Mouse (Mus musculus) heart, embryonic 12.5 days (tissue): Measurements from ENCODE around the gene Hist1h4c. TPM values are rescaled to one million over a fixed set of nuclear protein-coding genes. Genes with fewer than 3 reads are reported as not detected.
A peak's percentile ranks its signal among the peaks of the same experiment; 100 is the strongest.

ENCODE experiments used
- ATAC-seq: fragments of 200-750 bp; cut with Nextera tagmentation; 2 replicates; pipeline ENCODE4 v1.8.0; 2017; ENCODE audit warnings: moderate TSS enrichment, moderate library complexity; ENCODE audit not compliant: insufficient number of reproducible peaks, low FRiP score
- H3K27ac ChIP-seq: fragments of 300-500 bp; sonication (generic); 2 replicates; pipeline ENCODE4 v1.5.1; 2016; ENCODE audit warnings: mild to moderate bottlenecking, moderate library complexity; ENCODE audit not compliant: poor library complexity, severe bottlenecking
- H3K27me3 ChIP-seq: fragments of 300-500 bp; sonication (generic); replicated peaks from 2 replicates; pipeline ENCODE4 v1.6.1; 2016; ENCODE audit warnings: mild to moderate bottlenecking, moderate library complexity
- H3K36me3 ChIP-seq: fragments of 300-500 bp; sonication (generic); 2 replicates; pipeline ENCODE4 v1.6.1; 2016; ENCODE audit warnings: mild to moderate bottlenecking, moderate library complexity
- H3K4me1 ChIP-seq: fragments of 300-500 bp; sonication (generic); replicated peaks from 2 replicates; pipeline ENCODE4 v1.6.1; 2016; ENCODE audit warnings: mild to moderate bottlenecking
- H3K4me2 ChIP-seq: fragments of 300-500 bp; sonication (generic); 2 replicates; pipeline ENCODE4 v1.6.1; 2016; ENCODE audit warnings: mild to moderate bottlenecking, moderate library complexity
- H3K4me3 ChIP-seq: fragments of 300-500 bp; sonication (generic); 2 replicates; pipeline ENCODE4 v1.5.1; 2016; ENCODE audit warnings: mild to moderate bottlenecking
- H3K9ac ChIP-seq: fragments of 300-500 bp; sonication (generic); 2 replicates; pipeline ENCODE4 v1.6.1; 2016; ENCODE audit warnings: mild to moderate bottlenecking, moderate library complexity
- H3K9me3 ChIP-seq: fragments of 300-500 bp; sonication (generic); replicated peaks from 2 replicates; pipeline ENCODE4 v1.6.1; 2016; ENCODE audit warnings: mild to moderate bottlenecking, moderate library complexity
- WGBS: fragments of 180-500 bp; shearing (Covaris S2); methylation state at CpG from one replicate; pipeline ENCODE4 v1.1.7; 2016; 5-methylcytosine and 5-hydroxymethylcytosine counted together
- polyA plus RNA-seq: library from polyadenylated mRNA; unstranded; fragments of >200 nt; fragmentation: Nextera tagmentation; extraction: Ambion mirVana; gene quantifications from 2 replicates; pipeline ENCODE4 v1.2.1, GENCODE M21; 2016

The Hist1h4c gene
- polyA plus RNA-seq, 1 experiment from 2014 or later, result 3.5 TPM

- ATAC-seq, result no peak
- no peaks in the 10 kb centered on the region for H3K27me3 ChIP-seq
- peak overlapping the region; percentile 96 for H3K4me2 ChIP-seq
- WGBS, result 49% methylated on average over 5 of the region's 5 CpGs
- peak overlapping the region; percentile 100; the same call in 1 of the 2 replicates for H3K27ac ChIP-seq
- H3K9me3 ChIP-seq, result no peaks in the 10 kb centered on the region
- H3K9ac ChIP-seq, result no peak overlapping the region
- H3K36me3 ChIP-seq, result no peaks in the 10 kb centered on the region
- H3K4me3 ChIP-seq, result 0 out of 2 replicates have a peak overlapping the region, but pooled peaks have one; percentile 4
- peaks cover 7% of the 10 kb centered on the region for H3K4me1 ChIP-seq
Observed at GRCm38 (mm10) chr13:23740910-23741309, 42.7 kb upstream of the Hist1h4c start.

DNA sequence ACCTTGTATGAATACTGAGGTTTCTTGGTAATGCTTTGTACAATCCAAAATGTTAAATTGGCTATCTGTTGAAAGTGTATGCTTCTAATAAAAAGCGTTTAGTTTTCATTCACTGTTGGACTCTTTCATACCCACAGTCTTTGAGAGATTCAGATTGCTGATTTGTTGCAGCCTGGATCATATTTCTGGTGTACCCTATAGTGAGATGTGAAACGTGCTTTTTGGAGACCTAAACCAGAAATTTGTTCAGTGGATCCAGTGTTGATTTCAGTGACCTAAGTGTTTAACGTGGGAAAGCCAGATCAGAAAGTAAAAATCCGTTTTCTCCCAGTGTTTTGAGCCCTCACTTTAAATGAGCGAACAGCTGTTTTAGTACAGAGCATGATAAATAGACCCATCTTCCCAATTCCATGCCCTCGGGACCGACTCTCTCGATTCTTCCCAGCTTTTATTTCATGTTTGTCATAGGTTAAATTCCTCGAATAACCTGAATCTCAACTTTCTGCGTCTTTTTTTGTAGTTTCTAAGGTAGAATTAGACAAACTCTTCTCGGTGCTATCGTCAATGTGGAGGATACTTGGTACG is 42.1 kb upstream of the Hist1h4c start:
- Histone ChIP-seq H3K4me3 (peak overlapping the region; percentile 68), H3K27me3 (no peaks in the 10 kb centered on the region), H3K9me3 (no peaks in the 10 kb centered on the region), H3K27ac (peak overlapping the region; percentile 100), H3K4me2 (peak overlapping the region; percentile 96), H3K9ac (peak overlapping the region; percentile 96), H3K4me1 (peaks cover 7% of the 10 kb centered on the region), H3K36me3 (no peaks in the 10 kb centered on the region)
- ATAC-seq, result no peak
- WGBS, result 31% methylated on average over 13 of the region's 13 CpGs

DNA sequence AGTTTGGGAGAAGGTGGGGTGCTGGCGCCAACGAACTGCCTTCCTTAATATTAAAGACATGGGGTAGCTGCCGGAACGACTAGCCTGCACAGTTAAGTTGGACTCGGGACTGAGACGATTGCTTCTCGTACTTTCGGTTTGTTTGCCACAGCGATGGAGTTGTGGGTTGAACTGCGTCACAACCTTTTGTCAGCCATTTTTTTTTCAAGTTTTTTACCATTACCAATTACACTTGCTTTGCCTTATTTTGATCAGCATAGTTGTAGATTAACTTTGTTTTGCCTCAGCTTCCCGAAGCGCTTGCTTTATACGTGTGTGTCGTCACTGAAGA is 41.6 kb upstream of the Hist1h4c start:
- Histone ChIP-seq H3K4me1 (peaks cover 7% of the 10 kb centered on the region), H3K9me3 (no peaks in the 10 kb centered on the region), H3K4me2 (peak overlapping the region; percentile 96), H3K27ac (peak overlapping the region; percentile 100), H3K27me3 (no peaks in the 10 kb centered on the region), H3K36me3 (no peaks in the 10 kb centered on the region), H3K9ac (peak overlapping the region; percentile 96), H3K4me3 (peak overlapping the region; percentile 68)
- ATAC-seq, result no peak; the same call in 1 of the 2 replicates
- WGBS, result under 1% methylated on average over 14 of the region's 14 CpGs

DNA sequence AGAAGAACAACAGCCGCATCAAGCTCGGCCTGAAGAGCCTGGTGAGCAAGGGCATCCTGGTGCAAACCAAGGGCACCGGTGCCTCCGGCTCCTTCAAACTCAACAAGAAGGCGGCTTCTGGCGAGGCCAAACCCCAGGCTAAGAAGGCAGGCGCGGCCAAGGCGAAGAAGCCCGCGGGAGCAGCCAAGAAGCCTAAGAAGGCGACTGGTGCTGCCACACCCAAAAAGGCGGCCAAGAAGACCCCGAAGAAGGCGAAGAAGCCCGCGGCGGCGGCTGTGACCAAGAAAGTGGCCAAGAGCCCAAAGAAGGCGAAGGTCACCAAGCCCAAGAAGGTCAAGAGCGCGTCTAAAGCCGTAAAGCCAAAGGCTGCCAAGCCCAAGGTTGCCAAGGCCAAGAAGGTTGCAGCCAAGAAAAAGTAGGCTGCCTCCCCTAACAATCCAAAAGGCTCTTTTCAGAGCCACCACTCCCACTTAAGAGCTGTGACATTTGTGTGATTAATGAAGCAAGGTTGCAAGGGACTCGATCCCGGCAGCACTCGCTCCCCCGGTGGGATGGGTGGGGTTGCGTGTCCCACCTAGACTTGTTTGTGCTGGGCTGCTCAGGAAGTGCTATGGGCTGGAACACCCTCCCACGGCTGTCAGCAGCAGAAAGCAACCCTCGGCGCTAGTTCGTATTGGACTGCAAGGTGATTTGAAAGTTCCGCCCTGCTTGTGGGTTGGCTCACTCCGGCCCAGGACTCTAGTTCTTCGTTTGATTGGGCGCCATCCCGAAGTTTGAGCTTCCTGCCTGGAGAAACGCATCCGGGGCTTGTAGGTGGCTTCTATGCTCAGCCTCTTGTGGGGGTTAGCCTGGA is 41.0 kb upstream of the Hist1h4c start:
- Histone ChIP-seq H3K9me3 (no peaks in the 10 kb centered on the region), H3K4me3 (peak overlapping the region; percentile 68), H3K36me3 (no peaks in the 10 kb centered on the region), H3K4me1 (peaks cover 7% of the 10 kb centered on the region), H3K4me2 (peak overlapping the region; percentile 96), H3K27ac (peak overlapping the region; percentile 100), H3K9ac (peak overlapping the region; percentile 96), H3K27me3 (no peaks in the 10 kb centered on the region)
- peak; percentile 86 for ATAC-seq
- whole genome bisulfite sequencing, result 0% methylated on average over 39 of the region's 39 CpGs

- 0% methylated on average over 38 of the region's 38 CpGs for WGBS
- peak; percentile 94 for ATAC-seq
- H3K9me3 ChIP-seq, result no peaks in the 10 kb centered on the region
Observed at GRCm38 (mm10) chr13:23738677-23739068, 40.4 kb upstream of the Hist1h4c start, which contains the start of gene Hist1h1c. Hist1h1c (plus strand) TSS chr13:23738808.

DNA sequence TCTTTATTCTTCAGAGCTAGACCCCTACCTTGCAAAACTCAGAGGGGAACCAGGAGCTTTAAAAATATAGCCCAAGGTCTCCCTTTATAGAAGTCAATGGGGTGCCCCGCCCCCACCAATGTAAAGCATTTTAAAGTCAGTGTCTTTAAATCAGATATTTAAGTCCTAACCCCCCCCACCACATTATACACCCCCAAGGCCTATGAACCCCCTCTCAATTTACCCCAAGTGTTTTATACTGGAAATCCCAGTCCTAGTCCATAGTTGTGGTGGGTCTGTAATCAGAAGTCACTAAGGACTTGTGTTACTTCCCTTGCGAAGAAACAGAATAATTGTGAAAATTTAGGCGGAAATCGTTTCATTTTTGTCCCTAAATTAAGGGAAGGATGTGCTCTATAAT is 39.8 kb upstream of the Hist1h4c start:
- WGBS, result 19% methylated on average over 4 of the region's 4 CpGs
- peak overlapping the region; percentile 100 for H3K27ac ChIP-seq
- no peak for ATAC-seq

More at GRCm38 (mm10) chr13:23738677-23739068, 40.4 kb upstream of the Hist1h4c start, which contains the start of gene Hist1h1c:
- Histone ChIP-seq H3K27me3 (no peaks in the 10 kb centered on the region), H3K4me2 (peak within 1 kb of the TSS; percentile 96), H3K27ac (peak within 1 kb of the TSS; percentile 100), H3K9ac (peak within 1 kb of the TSS; percentile 96), H3K4me3 (peak within 1 kb of the TSS; percentile 68), H3K36me3 (no peaks in the 10 kb centered on the region), H3K4me1 (peaks cover 7% of the 10 kb centered on the region)

DNA sequence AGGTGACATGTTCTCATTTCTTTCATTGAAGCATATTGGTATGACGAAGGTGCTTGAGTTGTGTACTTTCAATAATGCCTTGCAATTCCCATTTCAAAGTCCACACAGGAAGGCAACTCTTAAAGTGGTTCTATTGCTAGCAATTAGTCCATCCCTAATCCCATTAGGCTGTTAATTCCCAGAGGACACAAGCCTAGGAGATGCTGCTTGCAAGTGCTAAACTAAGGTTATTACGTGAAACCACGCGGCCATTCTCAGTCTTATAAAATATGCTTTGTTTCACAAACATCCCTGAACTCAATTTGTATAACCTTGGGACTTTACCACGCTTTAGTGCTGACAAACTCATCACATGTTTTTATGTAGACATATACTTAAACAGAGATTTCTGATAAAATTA is 38.8 kb upstream of the Hist1h4c start:
- H3K9ac ChIP-seq, result no peak overlapping the region
- H3K9me3 ChIP-seq, result no peaks in the 10 kb centered on the region
- WGBS, result 86% methylated on average over 5 of the region's 5 CpGs
- H3K27ac ChIP-seq, result no peak overlapping the region
- no peaks in the 10 kb centered on the region for H3K36me3 ChIP-seq
- no peak for ATAC-seq
- no peak overlapping the region for H3K4me3 ChIP-seq
- no peak overlapping the region for H3K4me2 ChIP-seq
- H3K4me1 ChIP-seq, result peaks cover 7% of the 10 kb centered on the region
- H3K27me3 ChIP-seq, result no peaks in the 10 kb centered on the region

More for the DNA sequence above, 39.8 kb upstream of the Hist1h4c start:
- H3K36me3 ChIP-seq, result no peaks in the 10 kb centered on the region
- peak overlapping the region; percentile 68 for H3K4me3 ChIP-seq
- peak overlapping the region; percentile 96 for H3K9ac ChIP-seq
- H3K4me2 ChIP-seq, result peak overlapping the region; percentile 96
- H3K27me3 ChIP-seq, result no peaks in the 10 kb centered on the region
- H3K4me1 ChIP-seq, result peaks cover 7% of the 10 kb centered on the region
- no peaks in the 10 kb centered on the region for H3K9me3 ChIP-seq

DNA sequence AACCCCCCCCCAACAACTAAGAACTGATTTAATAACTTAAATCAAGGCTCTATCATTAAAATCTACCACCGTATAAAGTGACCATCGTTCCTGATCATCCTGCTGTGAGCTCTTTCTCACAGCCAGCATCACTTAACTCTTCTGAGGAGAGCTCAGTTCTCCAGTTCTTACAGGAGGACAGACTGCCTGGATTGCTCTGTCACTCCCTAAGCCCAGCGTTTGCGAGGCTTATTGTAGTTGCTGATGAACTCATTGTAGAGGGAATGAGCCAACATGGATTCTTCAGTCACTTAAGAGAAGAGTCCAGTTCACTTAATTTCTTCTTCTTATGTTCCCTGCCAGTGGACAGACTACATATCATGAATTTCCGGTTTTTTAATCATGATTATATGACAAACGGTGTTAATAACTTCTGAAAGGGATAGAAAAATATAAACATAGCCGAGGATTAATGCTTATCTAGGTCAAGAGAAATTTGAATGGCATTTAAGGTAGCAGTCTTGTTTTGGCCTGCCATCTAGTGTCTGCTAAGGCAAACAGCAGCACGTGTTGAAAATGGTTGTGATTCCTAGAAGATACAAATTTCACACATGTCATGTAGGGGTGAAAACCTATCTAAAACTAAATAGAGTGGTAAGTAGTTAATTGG is 34.0 kb upstream of the Hist1h4c start:
- no peak for ATAC-seq
- no peak overlapping the region for H3K4me3 ChIP-seq
- peaks cover 10% of the 10 kb centered on the region for H3K4me1 ChIP-seq
- H3K27ac ChIP-seq, result no peak overlapping the region
- 24% methylated on average over 8 of the region's 8 CpGs for WGBS
- H3K4me2 ChIP-seq, result no peak overlapping the region
- no peaks in the 10 kb centered on the region for H3K36me3 ChIP-seq
- H3K9me3 ChIP-seq, result no peaks in the 10 kb centered on the region
- H3K9ac ChIP-seq, result no peak overlapping the region
- no peaks in the 10 kb centered on the region; the same call in 1 of the 2 replicates for H3K27me3 ChIP-seq

DNA sequence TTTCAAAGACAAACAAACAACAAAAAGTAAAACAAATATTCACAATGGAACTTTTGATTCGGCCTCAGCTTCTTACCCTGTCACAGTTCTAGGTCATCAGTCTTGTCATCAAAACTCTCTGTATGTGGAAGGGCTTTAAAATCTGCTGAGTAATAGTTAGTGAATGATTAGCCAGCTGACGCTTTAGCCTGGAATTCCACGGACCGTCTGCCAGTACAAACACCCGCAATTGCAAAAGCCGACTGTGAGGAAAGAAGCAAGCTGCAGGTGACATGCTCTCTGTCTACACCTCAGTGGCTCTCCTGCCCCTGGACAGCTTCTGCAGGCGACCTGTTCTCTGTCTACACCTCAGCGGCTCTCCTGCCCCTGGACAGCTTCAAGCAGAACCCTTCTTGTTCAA is 32.2 kb upstream of the Hist1h4c start:
- Histone ChIP-seq H3K9me3 (no peaks in the 10 kb centered on the region), H3K27ac (no peak overlapping the region), H3K4me3 (no peak overlapping the region), H3K9ac (no peak overlapping the region), H3K27me3 (no peaks in the 10 kb centered on the region; the same call in 1 of the 2 replicates), H3K4me1 (peaks cover 10% of the 10 kb centered on the region), H3K4me2 (peak overlapping the region; percentile 39; the same call in 1 of the 2 replicates), H3K36me3 (no peaks in the 10 kb centered on the region)
- ATAC-seq, result no peak
- WGBS, result 18% methylated on average over 8 of the region's 8 CpGs

- no peak overlapping the region for H3K9ac ChIP-seq
- H3K36me3 ChIP-seq, result no peaks in the 10 kb centered on the region
- WGBS, result 89% methylated on average over 5 of the region's 5 CpGs
- ATAC-seq, result no peak
- no peak overlapping the region for H3K4me3 ChIP-seq
- peaks cover 16% of the 10 kb centered on the region for H3K4me1 ChIP-seq
- H3K27me3 ChIP-seq, result no peaks in the 10 kb centered on the region; the same call in 1 of the 2 replicates
- H3K27ac ChIP-seq, result no peak overlapping the region
- H3K4me2 ChIP-seq, result no peak overlapping the region
- no peaks in the 10 kb centered on the region for H3K9me3 ChIP-seq
Observed at GRCm38 (mm10) chr13:23729706-23730105, 31.5 kb upstream of the Hist1h4c start.

DNA sequence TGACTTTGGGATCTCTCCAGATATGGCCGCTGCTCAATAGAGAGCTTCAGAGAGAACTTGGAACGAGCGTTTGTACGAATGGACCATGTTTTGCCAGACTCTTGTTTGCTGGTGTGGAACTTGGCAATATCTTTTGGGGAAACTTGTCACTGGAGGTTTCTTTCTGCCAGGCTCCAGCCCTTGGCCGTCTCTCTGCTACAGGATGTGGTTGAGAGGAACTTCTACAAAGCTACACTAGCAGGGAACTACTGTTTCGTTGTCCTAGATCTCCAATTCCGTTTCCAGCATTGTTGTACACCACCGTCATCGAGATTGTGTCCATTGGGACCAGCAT is 30.9 kb upstream of the Hist1h4c start:
- H3K27ac ChIP-seq, result no peak overlapping the region

More for the DNA sequence above, 30.9 kb upstream of the Hist1h4c start:
- H3K9ac ChIP-seq, result no peak overlapping the region
- H3K4me1 ChIP-seq, result peaks cover 22% of the 10 kb centered on the region
- no peak for ATAC-seq
- H3K36me3 ChIP-seq, result no peaks in the 10 kb centered on the region
- no peak overlapping the region for H3K4me2 ChIP-seq
- H3K9me3 ChIP-seq, result no peaks in the 10 kb centered on the region
- no peaks in the 10 kb centered on the region; the same call in 1 of the 2 replicates for H3K27me3 ChIP-seq
- no peak overlapping the region for H3K4me3 ChIP-seq
- WGBS, result 88% methylated on average over 9 of the region's 9 CpGs
